Mouse (Mus musculus) bone marrow, adult 2 months (tissue): ENCODE measurements around the gene Gm10118. TPM values are rescaled to one million over a fixed set of nuclear protein-coding genes. Genes with fewer than 3 reads are reported as not detected.

Experiments used
- H3K27ac ChIP-seq: fragments of 200-500 bp; 2 replicates; pipeline ENCODE4 v1.5.1; 2012; ENCODE audit warnings: low read depth, mild to moderate bottlenecking, control low read depth, inconsistent platforms, low read length; ENCODE audit not compliant: control insufficient read depth, poor library complexity, insufficient read depth
- H3K4me1 ChIP-seq: fragments of 200-500 bp; 2 replicates; pipeline ENCODE4 v1.6.1; 2011; ENCODE audit warnings: low read length; ENCODE audit not compliant: control insufficient read depth, insufficient read depth
- H3K4me3 ChIP-seq: fragments of 200-500 bp; replicated peaks from 2 replicates; pipeline ENCODE3; 2011; ENCODE audit warnings: mild to moderate bottlenecking, low read depth, low read length, control low read depth; ENCODE audit not compliant: control insufficient read depth
- CTCF ChIP-seq: fragments of 200-500 bp; IDR thresholded peaks from 2 replicates; pipeline ENCODE4 v1.5.1; 2011; ENCODE audit warnings: low read length, control low read depth; ENCODE audit not compliant: control insufficient read depth, insufficient read depth
- POLR2A ChIP-seq: fragments of 200-500 bp; IDR thresholded peaks from 2 replicates; pipeline ENCODE4 v1.6.1; 2011; ENCODE audit warnings: low read depth, mild to moderate bottlenecking, control low read depth, low read length, borderline replicate concordance; ENCODE audit not compliant: control insufficient read depth
- WGBS: fragments of 180-500 bp; shearing (Covaris S2); methylation state at CpG from one replicate; pipeline ENCODE4 v1.1.7; 2018; 5-methylcytosine and 5-hydroxymethylcytosine counted together
- polyA plus RNA-seq: library from polyadenylated mRNA; stranded (reverse); fragments of >200 nt; gene quantifications from 2 replicates; pipeline ENCODE4 v1.2.4, GENCODE M21; 2011; ENCODE audit warnings: low replicate concordance; ENCODE audit not compliant: missing spikeins, insufficient read depth, insufficient read length

The Gm10118 gene
- polyA plus RNA-seq, result not detected in 2 replicates

- no peak within 1 kb of the TSS for H3K4me3 ChIP-seq
- TF ChIP-seq CTCF, result no peak
- TF ChIP-seq POLR2A, result no peak
- H3K4me1 ChIP-seq, result no peaks in the 10 kb centered on the region
- no peak within 1 kb of the TSS for H3K27ac ChIP-seq
Observed at GRCm38 (mm10) chr10:63927334-63927733, at the start of gene Gm10118. Gene Gm10118, minus strand, starts transcription at chr10:63927434.

DNA sequence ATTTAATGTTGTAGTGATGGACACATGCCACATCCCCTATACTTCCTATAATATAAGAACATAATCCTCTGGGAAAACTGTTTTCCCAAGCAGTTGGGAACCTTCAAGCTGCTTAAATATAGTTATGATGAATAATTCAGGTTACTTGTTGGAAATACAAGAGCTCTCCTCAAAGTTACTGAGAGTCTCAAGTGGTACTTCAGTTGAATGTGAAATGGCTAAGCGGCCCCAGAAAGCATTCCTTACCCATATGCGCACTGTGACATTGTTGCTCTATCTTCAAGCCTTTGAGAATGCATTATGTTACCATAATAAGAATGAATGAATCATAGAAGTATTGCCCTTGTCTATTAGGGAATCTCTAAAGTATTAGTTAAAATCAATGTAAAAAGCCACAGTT lies 45.1 kb upstream of the Gm10118 start:
- H3K4me3 ChIP-seq, result no peak overlapping the region
- H3K4me1 ChIP-seq, result no peaks in the 10 kb centered on the region
- WGBS, result 81% methylated on average over 2 of the region's 2 CpGs
- H3K27ac ChIP-seq, result no peak overlapping the region
- no peak for TF ChIP-seq POLR2A
- no peak for TF ChIP-seq CTCF

GRCm38 (mm10) chr10:63954308-63954930 lies 27.2 kb upstream of the Gm10118 start:
- H3K4me1 ChIP-seq, result no peaks in the 10 kb centered on the region
- no peak overlapping the region for H3K27ac ChIP-seq
- 27% methylated on average over 6 of the region's 7 CpGs for WGBS
- no peak overlapping the region for H3K4me3 ChIP-seq
- TF ChIP-seq CTCF, result no peak
- TF ChIP-seq POLR2A, result no peak

- 84% methylated on average over 1 of the region's 1 CpGs for WGBS
- TF ChIP-seq CTCF (no peak), POLR2A (no peak)
Observed at GRCm38 (mm10) chr10:63951481-63951880, 24.2 kb upstream of the Gm10118 start.

GRCm38 (mm10) chr10:63950867-63951266 lies 23.6 kb upstream of the Gm10118 start:
- no peak overlapping the region for H3K27ac ChIP-seq
- no peaks in the 10 kb centered on the region for H3K4me1 ChIP-seq
- 51% methylated on average over 8 of the region's 8 CpGs for WGBS
- TF ChIP-seq POLR2A, result no peak
- TF ChIP-seq CTCF, result no peak
- H3K4me3 ChIP-seq, result no peak overlapping the region

More at GRCm38 (mm10) chr10:63951481-63951880, 24.2 kb upstream of the Gm10118 start:
- no peak overlapping the region for H3K27ac ChIP-seq
- no peak overlapping the region for H3K4me3 ChIP-seq
- H3K4me1 ChIP-seq, result no peaks in the 10 kb centered on the region

- Histone ChIP-seq H3K4me3 (no peak overlapping the region), H3K4me1 (no peaks in the 10 kb centered on the region), H3K27ac (no peak overlapping the region)
- WGBS, result 66% methylated on average over 4 of the region's 4 CpGs
- no peak for TF ChIP-seq CTCF
- no peak for TF ChIP-seq POLR2A
Observed at GRCm38 (mm10) chr10:63947266-63947665, 20.0 kb upstream of the Gm10118 start.

GRCm38 (mm10) chr10:63945534-63945933 lies 18.3 kb upstream of the Gm10118 start:
- 78% methylated on average over 3 of the region's 3 CpGs for WGBS
- TF ChIP-seq POLR2A (no peak), CTCF (no peak)
- H3K4me3 ChIP-seq, result no peak overlapping the region
- no peaks in the 10 kb centered on the region for H3K4me1 ChIP-seq
- no peak overlapping the region for H3K27ac ChIP-seq

- Histone ChIP-seq H3K27ac (no peak overlapping the region), H3K4me1 (no peaks in the 10 kb centered on the region), H3K4me3 (no peak overlapping the region)
- WGBS, result 75% methylated on average over 5 of the region's 5 CpGs
- TF ChIP-seq POLR2A, result no peak
- no peak for TF ChIP-seq CTCF
Observed at GRCm38 (mm10) chr10:63933946-63934345, 6.7 kb upstream of the Gm10118 start.

GRCm38 (mm10) chr10:63908878-63909277 lies 18.4 kb downstream of the Gm10118 start:
- H3K27ac ChIP-seq, result no peak overlapping the region
- TF ChIP-seq POLR2A (no peak), CTCF (no peak)
- H3K4me3 ChIP-seq, result no peak overlapping the region
- H3K4me1 ChIP-seq, result no peaks in the 10 kb centered on the region
